Mouse (Mus musculus) heart, adult 2 months (tissue): Measurements from ENCODE around the gene Myo7a. TPM values are rescaled to one million over a fixed set of nuclear protein-coding genes. Genes with fewer than 3 reads are reported as not detected.

Source experiments
- DNase-seq, 2 experiments: peaks; one replicate each; pipeline ENCODE4 v3.0.0; 2021
- H3K27ac ChIP-seq: fragments of 200-600 bp; 2 replicates; pipeline ENCODE4 v1.8.1; 2022
- H3K27me3 ChIP-seq: fragments of 200-500 bp; 2 replicates; pipeline ENCODE4 v1.6.1; 2012; ENCODE audit warnings: mild to moderate bottlenecking, low read length, inconsistent platforms, mixed read lengths; ENCODE audit not compliant: control insufficient read depth, insufficient read depth
- H3K36me3 ChIP-seq: fragments of 200-500 bp; 2 replicates; pipeline ENCODE4 v1.6.1; 2012; ENCODE audit warnings: low read length, inconsistent platforms; ENCODE audit not compliant: control insufficient read depth, insufficient read depth
- H3K4me1 ChIP-seq: fragments of 200-500 bp; 2 replicates; pipeline ENCODE4 v1.6.1; 2011; ENCODE audit warnings: low read length; ENCODE audit not compliant: control insufficient read depth, insufficient read depth
- H3K4me3 ChIP-seq: fragments of 200-600 bp; 2 replicates; pipeline ENCODE4 v1.8.1; 2022
- H3K79me2 ChIP-seq: fragments of 200-500 bp; replicated peaks from 2 replicates; pipeline ENCODE4 v1.6.1; 2012; ENCODE audit warnings: mild to moderate bottlenecking, inconsistent platforms, low read length, moderate library complexity, mixed read lengths; ENCODE audit not compliant: control insufficient read depth, insufficient read depth
- H3K9ac ChIP-seq: fragments of 200-500 bp; 2 replicates; pipeline ENCODE4 v1.6.1; 2012; ENCODE audit warnings: low read depth, mild to moderate bottlenecking, control low read depth, inconsistent platforms, low read length, mixed read lengths
- CTCF ChIP-seq: fragments of 200-600 bp; IDR thresholded peaks from 2 replicates; pipeline ENCODE4 v1.8.1; 2022; ENCODE audit warnings: antibody characterized with exemption, mild to moderate bottlenecking, moderate library complexity
- EP300 ChIP-seq: fragments of 200-500 bp; IDR thresholded peaks from 2 replicates; pipeline ENCODE4 v1.6.1; 2011; ENCODE audit warnings: low read depth, low read length, control low read depth; ENCODE audit not compliant: insufficient read depth
- POLR2A ChIP-seq: fragments of 200-500 bp; IDR thresholded peaks from 2 replicates; pipeline ENCODE4 v1.6.1; 2011; ENCODE audit warnings: mild to moderate bottlenecking, low read depth, low read length, control low read depth; ENCODE audit not compliant: insufficient read depth
- WGBS: fragments of 180-500 bp; shearing (Covaris S2); methylation state at CpG from one replicate; pipeline ENCODE4 v1.1.7; 2018; 5-methylcytosine and 5-hydroxymethylcytosine counted together
- intact Hi-C: fragments of 180-260 bp; cut with DNase I; formaldehyde crosslinking; loops from one replicate; pipeline ENCODE4 v1.15.1; 2025
- polyA plus RNA-seq: library from polyadenylated mRNA; depleted of rRNA; stranded (reverse); fragments of >200 nt; gene quantifications from 2 replicates; pipeline ENCODE4 v1.2.3, GENCODE M21; 2012
- total RNA-seq, 2 experiments: library from RNA; stranded (reverse); gene quantifications; 2 replicates each; pipeline ENCODE4 v1.2.3; 2021

The Myo7a gene
- total and polyA plus RNA-seq, 3 experiments: 4.5 to 7.1 (median 5.9) TPM

GRCm38 (mm10) chr7:98084541-98085293, 34.6 kb downstream of the Myo7a start:
- peak; percentile 44 to 45 for DNase-seq
- 32% methylated on average over 12 of the region's 12 CpGs for WGBS

DNA sequence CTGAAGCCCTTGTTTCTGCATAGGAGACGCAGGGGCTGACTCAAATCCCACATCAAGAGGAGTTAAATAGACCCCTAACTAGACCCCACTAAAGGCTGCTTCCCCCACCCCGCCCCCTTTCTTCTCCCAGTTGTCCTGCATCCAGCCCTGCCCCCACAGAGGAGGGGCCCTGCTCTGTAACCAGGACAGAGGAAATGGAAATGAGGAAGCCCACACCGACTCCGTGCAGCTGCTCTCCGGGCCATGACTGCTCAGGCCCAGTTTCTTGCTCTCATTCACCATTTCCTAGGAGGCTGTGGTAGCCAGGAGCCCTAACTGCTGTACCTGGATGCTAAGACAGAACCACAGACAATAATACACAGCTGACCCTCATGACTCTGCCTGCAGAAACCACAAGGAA, 36.9 kb downstream of the Myo7a start:
- H3K79me2 ChIP-seq: no peaks in the 10 kb centered on the region
- TF ChIP-seq CTCF (no peak), POLR2A (no peak), EP300 (no peak)
- no peaks in the 10 kb centered on the region for H3K27me3 ChIP-seq
- intact Hi-C loops: no loop called here
- no peak overlapping the region for H3K4me3 ChIP-seq
- peak in 1 of 2 experiments; percentile 31 for DNase-seq
- H3K9ac ChIP-seq: no peak overlapping the region
- H3K36me3 ChIP-seq: no peaks in the 10 kb centered on the region
- WGBS: 39% methylated on average over 5 of the region's 5 CpGs
- H3K4me1 ChIP-seq: peaks cover 6% of the 10 kb centered on the region
- no peak overlapping the region for H3K27ac ChIP-seq

More at GRCm38 (mm10) chr7:98084541-98085293, 34.6 kb downstream of the Myo7a start:
- Histone ChIP-seq H3K9ac (peak overlapping the region; percentile 22), H3K27ac (peak overlapping the region; percentile 42), H3K4me3 (no peak overlapping the region), H3K4me1 (peaks cover 6% of the 10 kb centered on the region), H3K27me3 (no peaks in the 10 kb centered on the region), H3K36me3 (no peaks in the 10 kb centered on the region), H3K79me2 (no peaks in the 10 kb centered on the region)
- TF ChIP-seq POLR2A (no peak), EP300 (no peak), CTCF (no peak)
- intact Hi-C loops: loop anchor here (5.0 kb wide), 1 partner anchor 337 kb away; no protein-coding TSS in a partner anchor

DNA sequence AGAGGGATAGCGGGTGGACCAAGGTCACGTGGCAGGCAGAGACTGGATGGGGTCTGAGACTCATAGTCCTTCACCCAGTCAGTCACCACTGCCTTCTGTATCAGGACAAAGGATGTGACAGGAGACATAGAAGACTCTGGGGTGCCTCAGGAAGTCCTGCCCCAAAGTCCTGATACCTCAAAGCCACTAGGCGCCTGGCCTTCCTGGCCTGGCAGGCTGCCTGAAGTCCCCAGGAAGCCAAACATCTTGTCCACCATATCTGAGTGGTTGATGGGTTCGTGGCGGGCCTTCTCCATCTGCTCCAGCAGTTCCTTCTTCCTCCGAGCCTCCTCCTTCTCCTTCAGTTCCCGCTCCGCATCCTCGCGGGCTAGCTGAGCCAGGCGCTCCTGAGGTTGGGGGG, 41.9 kb downstream of the Myo7a start:
- DNase-seq: no peak
- H3K9ac ChIP-seq: no peak overlapping the region
- no peak overlapping the region for H3K27ac ChIP-seq
- 70% methylated on average over 11 of the region's 11 CpGs for WGBS
- TF ChIP-seq EP300: no peak
- TF ChIP-seq POLR2A: no peak
- TF ChIP-seq CTCF: no peak
- no peaks in the 10 kb centered on the region for H3K79me2 ChIP-seq
- no peaks in the 10 kb centered on the region for H3K27me3 ChIP-seq
- intact Hi-C loops: no loop called here
- H3K4me1 ChIP-seq: no peaks in the 10 kb centered on the region
- no peaks in the 10 kb centered on the region for H3K36me3 ChIP-seq
- H3K4me3 ChIP-seq: no peak overlapping the region

DNA sequence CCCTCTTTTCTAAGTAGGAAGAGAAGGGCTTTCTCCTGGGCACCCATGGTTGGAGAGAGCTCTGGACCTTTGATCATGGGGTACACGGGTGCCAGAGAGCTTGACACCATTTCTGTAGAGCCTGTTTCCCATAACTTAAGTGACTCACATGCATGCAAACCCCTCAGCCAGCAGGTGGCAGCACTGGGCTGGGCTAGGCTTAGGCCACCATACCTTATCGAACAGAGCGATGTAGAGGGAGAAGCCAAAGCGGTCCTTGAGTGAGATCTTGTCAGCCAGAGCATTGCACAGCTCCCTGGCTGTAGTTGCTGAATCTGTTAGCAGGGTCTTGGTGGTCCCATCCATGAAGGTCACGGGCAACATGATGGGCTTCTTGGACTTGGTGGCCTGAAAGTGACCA, 47.7 kb downstream of the Myo7a start:
- peak; percentile 76 to 88 for DNase-seq
- no peak; the same call in 1 of the 2 replicates for TF ChIP-seq CTCF
- TF ChIP-seq EP300: peak; percentile 83; the same call in 1 of the 2 replicates
- 24% methylated on average over 5 of the region's 5 CpGs for WGBS

GRCm38 (mm10) chr7:98066229-98066628, 53.1 kb downstream of the Myo7a start:
- intact Hi-C loops: no loop called here
- no peak overlapping the region for H3K4me3 ChIP-seq

More for the DNA sequence above, 47.7 kb downstream of the Myo7a start:
- H3K79me2 ChIP-seq: no peaks in the 10 kb centered on the region
- H3K4me1 ChIP-seq: no peaks in the 10 kb centered on the region
- H3K9ac ChIP-seq: no peak overlapping the region
- H3K27me3 ChIP-seq: no peaks in the 10 kb centered on the region
- intact Hi-C loops: loop anchor here (1.0 to 2.0 kb wide), 2 partner anchors 15 to 49 kb away; no protein-coding TSS in a partner anchor
- H3K4me3 ChIP-seq: no peak overlapping the region
- H3K36me3 ChIP-seq: no peaks in the 10 kb centered on the region
- H3K27ac ChIP-seq: no peak overlapping the region

DNA sequence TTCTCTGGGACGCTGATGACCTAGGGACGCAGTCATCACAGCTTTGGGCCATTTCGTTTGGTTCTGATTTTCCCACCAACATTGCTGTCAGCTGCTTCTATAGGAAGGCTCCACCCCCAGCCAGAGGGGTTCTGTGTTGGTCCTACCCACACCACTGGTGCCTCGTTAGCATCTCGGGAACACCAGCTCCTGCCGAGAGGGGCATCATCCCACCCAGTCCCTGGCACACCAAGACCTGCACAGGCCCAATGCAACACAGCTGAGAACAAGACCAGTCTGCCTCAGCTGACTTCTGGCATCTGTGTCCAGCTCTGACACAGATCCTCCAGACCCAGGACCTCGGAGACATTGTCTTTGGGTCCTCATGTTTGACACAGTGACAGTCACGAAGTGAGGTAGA, 64.4 kb downstream of the Myo7a start:
- no peaks in the 10 kb centered on the region for H3K36me3 ChIP-seq
- H3K4me1 ChIP-seq: no peaks in the 10 kb centered on the region
- intact Hi-C loops: no loop called here
- TF ChIP-seq POLR2A (no peak), CTCF (no peak), EP300 (no peak)
- no peak overlapping the region for H3K27ac ChIP-seq
- no peaks in the 10 kb centered on the region for H3K27me3 ChIP-seq
- 91% methylated on average over 8 of the region's 8 CpGs for WGBS
- no peak for DNase-seq
- no peaks in the 10 kb centered on the region for H3K79me2 ChIP-seq
- no peak overlapping the region for H3K9ac ChIP-seq
- H3K4me3 ChIP-seq: no peak overlapping the region

More at GRCm38 (mm10) chr7:98066229-98066628, 53.1 kb downstream of the Myo7a start:
- H3K4me1 ChIP-seq: no peaks in the 10 kb centered on the region
- DNase-seq: no peak
- H3K36me3 ChIP-seq: no peaks in the 10 kb centered on the region
- H3K27ac ChIP-seq: no peak overlapping the region
- H3K27me3 ChIP-seq: no peaks in the 10 kb centered on the region
- TF ChIP-seq POLR2A (no peak), CTCF (no peak), EP300 (no peak)
- no peak overlapping the region for H3K9ac ChIP-seq
- no peaks in the 10 kb centered on the region for H3K79me2 ChIP-seq
- WGBS: 77% methylated on average over 11 of the region's 11 CpGs
